Mouse (Mus musculus) G1E-ER4 (cell line): ENCODE measurements around the gene Abhd6. TPM values are rescaled to one million over a fixed set of nuclear protein-coding genes. Genes with fewer than 3 reads are reported as not detected.
A peak's percentile ranks its signal among the peaks of the same experiment; 100 is the strongest.

Experiments
- GATA1 ChIP-seq: IDR thresholded peaks from one replicate; pipeline ENCODE4 v1.8.0; 2012; ENCODE audit warnings: low read length, inconsistent platforms
- polyA plus RNA-seq: library from polyadenylated mRNA; stranded (reverse); fragments of >175 nt; gene quantifications from 2 replicates; pipeline ENCODE4 v1.2.3, GENCODE M21; 2012

The Abhd6 gene
- polyA plus RNA-seq, 1 experiment = not detected

DNA sequence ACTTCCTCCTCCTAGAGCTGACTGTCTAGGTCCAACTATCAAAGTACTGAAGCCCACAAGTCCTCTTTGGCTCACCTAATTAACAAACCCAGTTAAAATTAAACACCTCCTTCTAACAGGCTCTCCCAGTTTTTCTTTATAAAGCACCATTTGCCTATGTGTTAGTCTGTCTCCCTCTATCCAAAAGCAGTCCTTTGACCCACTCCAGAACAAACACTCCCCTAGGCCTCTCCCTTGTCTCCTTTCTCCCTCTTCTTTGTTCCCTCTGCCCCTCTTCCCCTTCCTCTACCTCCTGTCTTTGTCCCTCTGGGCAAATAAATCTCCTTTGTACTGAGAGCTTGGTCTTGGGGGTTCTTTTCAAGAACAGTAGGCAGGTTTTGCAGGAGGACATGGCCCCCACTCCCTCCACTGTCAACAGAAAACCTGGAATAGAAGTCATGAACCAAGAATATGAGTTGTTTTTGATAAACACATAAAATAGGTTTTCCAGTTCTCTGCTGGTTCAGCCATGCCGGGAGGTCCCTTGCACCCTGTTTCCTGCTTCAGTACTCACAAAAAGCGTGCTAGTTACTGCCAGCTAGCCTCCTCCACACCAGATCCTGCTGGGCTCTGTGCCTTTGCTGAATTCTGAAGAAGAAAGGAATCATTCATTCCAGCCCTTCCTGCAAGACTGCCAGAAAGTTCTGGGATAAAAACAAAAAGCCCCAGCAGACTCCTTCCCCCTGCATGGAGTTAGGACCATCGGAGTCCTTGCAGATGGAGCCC lies 60.0 kb downstream of the Abhd6 start:
- no peak for TF ChIP-seq GATA1

DNA sequence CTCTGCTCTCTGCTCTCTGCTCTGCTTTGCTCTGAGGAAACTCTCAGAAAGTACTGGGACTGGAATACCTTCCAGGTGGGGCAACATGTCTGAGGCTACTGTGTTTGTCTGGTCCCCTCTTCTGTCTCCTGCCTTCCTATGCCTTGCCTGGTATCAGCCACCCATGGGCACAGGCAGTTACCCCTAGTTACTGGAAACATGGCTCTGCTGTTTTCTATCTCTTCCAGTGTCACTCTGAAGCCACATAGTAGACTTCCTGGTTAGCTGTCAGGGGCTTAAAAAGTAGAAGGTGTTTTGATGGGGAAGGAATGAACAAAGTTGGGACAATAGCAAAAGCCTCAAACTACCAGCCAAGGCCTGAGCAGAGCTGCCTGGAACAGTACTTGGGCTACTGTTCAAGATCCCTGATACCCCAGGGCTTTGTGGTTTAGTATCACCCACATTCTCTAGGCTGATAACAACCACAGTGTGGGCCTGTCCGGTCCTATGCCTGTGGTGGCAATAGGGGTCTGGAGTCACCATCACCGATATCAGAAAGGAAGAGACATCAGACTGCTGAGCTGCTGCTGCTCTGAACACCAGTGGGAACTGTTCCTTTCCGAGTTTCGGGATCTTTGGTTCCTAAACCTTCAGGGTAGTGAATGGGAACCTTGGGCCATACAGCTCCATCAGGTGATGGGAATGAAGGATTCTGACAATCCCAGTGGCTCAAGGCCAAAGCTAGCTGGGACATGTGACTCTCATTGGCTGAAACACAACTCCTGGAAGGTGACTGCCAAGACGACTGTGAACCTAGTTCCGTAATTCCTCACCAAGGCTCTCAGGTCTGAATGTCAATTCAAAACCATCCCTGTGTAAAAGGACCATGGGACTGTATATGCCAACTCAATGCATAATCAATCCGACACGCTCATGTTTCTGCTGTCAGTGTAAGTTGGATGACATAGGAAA lies 61.4 kb downstream of the Abhd6 start:
- peak; percentile 65 for TF ChIP-seq GATA1

DNA sequence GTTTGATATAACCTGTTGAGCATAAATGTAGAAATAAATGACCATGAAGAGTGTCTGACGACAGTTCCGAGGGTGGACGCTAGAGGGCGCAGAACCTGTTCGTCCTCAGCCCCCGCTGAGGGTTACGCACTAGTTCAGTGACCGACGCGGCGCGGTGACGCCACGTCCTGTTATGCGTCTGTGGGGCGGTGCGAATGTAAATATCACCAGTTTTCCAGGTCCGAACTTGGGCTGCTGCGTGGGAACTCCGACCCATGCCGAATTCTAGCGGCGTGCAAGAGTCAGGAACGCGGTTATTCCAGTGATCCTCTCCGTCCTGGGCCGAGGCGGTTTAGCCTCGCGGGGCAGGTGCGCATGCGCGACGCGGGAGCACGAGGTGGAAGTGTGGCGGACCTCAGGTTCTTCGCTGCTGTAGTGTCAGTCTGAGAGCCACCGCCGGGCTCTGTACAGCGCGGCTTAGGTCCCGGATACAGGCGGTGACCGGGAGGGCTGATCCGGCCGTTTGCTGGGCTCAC lies 77.5 kb downstream of the Abhd6 start, which contains the start of gene Rpp14:
Rpp14 (plus strand) TSS at position 203 of the 515 bp plus-strand sequence.
- TF ChIP-seq GATA1 = no peak

DNA sequence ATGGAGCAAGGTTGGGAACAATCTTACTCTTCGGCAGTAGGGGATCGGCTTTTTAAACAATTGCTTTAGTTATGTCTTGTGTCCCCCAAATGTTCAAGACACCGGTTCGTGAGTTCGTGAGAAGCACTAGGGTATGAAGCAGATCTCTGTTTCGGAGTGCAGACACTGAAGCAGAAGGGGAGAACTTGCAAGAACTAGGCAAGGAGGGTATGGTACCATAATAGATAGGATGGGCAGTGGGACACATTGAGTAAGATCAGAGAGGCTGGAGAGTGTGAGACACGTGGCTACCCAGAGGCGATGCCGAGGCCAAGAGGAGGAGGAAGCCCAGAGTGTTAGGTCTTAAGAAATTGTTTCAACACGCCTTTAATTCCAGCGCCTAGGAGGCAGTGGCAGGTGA lies 78.0 kb downstream of the Abhd6 start:
- TF ChIP-seq GATA1 = no peak

DNA sequence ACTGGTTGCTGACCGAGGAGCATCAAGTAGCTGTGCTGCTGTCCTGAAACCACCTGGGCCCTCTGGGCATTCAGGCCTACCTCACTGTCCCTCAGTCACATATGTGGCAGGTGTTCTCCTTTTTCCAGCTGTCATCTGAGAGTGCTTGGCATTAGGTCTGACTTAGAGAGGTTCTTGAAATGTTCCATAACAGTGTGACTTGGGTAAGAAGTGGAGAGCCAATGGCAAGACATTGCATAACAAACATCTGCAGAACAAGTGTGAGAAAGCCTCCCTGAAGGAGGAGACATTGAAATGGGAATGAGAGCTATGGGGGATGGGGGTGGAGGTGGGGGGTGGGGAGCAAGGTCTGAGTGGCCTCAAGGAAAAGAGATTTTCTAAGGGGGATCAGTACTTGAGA lies 80.2 kb downstream of the Abhd6 start:
- TF ChIP-seq GATA1 = no peak

DNA sequence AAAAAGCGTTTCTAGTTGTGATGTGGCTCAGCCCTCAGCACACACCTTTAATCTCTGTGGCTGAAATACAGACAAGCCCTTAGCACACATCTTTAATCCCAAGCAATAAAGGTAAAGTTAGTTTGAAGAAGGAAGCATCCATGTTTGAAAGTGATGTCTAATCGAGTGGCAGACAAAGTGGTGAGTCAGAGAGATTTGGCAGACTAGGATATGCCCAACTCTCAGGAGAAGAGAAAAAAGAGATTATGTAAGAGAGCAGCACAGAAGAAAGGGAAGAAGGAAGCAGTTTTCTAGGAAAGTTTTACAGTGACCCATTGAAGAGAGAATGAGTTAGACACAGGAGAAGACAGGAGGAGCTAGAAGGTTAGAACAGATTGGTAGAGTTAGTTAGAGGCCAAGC lies 86.3 kb downstream of the Abhd6 start:
- TF ChIP-seq GATA1 = no peak

DNA sequence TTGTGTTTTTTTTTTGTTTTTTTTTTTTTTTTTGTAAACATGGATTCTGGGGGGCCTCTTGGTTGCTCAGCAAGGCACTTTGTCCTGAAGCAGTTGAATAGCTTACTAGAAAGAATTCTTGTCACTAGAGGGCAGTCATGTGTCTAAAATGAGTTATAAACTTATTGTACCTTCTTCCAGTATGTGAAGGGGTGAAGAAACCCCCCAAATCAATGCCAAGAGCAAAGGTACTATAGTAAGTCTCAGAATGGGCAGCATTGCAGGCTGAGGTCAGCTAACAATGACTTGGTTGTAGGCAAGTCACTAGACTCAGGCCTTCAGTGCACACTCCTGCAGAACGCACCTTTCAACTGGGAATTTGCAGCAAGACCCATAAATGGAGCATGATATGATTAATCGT lies 89.9 kb downstream of the Abhd6 start:
- TF ChIP-seq GATA1 = no peak

DNA sequence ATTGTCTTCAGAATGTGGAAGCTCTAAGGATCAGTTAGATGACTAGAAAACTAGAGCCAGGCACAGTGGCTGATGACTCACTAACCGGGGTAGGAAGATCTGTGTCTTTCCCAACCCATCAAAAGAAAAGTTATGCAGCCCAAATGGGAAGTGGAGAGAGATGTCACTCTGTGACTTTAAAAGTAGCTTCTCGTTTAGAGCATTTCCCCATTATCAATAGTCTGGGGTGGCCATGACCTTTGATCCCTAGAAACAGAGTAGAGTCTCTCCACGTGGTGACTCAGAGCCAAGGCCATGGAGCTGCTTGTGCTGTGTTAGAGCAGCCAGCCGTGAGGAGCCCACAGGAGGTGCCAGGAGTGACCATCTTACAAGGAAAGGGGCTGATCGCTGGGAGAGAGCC lies 90.7 kb downstream of the Abhd6 start:
- TF ChIP-seq GATA1 = no peak

DNA sequence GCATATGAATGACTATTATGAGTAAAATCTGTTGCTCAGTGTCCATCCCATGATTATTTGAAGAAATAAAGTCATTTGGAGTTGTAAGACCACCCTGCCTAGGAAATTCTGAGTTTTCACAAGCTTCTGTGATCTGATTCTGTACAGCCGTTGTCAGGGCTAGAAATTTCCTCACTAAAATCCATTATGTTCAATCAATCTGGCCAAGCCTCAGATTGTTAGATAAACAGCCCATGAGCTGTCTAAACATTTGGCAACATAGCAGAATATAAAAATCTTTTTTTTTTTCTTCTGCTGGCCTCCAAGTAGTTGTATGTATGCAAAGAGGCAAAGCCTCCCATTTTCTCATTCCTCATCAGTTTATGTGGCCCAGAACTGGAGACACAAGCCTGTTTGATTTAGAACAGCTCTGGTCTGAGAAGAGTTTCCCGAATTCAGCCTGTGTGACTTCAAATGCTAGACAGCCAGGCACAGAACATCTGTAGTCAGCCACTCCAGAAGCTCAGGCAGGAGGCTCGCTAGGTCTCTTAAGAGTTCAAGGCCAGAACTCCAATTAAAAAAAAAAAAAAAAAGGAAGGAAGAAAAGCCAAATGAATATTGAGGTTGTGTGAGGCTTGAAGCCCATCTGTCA lies 92.3 kb downstream of the Abhd6 start:
- no peak for TF ChIP-seq GATA1

DNA sequence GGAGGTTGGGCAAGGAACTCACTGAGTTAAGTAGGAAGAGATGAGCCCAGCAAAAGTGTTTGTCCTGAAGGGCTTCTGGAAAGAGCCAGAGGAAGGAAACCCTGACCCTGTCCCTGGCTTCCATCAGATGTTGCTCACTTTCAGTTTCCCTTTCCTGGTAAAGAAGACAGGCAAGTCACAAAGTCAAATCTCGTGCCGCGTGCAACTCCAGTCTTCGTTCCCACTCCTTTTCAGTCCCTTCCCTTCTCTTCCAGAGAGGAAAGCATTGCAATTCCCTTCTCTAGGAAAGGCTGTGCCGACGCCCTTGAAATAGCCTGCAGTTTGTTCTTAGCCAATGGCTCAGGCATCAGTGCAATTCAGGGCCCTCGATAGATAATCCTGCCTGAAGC lies 92.9 kb downstream of the Abhd6 start:
- no peak for TF ChIP-seq GATA1

DNA sequence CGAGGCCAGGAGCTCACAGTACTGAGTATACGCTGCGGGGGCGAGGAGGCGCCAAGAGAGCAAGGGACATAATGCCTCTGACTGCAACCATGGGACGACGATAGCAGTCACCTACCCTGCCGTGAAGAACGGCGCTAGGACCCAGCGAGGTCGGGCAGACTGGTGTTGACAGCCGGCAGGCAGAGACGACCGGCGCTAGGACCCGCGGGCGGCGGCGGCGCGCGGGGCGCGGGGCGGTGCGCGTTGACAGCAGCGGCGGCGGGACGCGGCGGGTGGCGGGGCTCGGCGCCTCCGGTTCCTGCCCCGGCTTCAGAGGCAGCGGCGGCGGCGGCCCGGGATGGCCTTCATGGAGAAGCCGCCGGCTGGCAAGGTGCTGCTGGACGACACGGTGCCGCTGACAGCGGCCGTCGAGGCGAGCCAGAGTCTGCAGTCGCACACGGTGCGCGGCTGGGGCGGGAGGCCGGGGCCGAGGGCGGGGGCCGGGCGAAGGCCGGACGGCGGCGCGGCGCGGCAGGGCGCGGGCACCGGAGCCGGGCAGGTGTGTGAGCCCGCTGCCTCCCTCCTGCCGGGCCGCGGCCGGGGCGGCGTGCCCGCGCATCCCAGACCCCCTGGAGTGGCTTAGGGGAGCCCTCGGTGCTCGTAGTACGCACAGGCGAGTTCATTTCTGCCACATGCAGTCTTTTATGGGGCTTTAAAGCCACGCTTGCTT lies 95.4 kb downstream of the Abhd6 start, which contains the start of gene Pxk:
Pxk (plus strand) TSS at position 234 of the 709 bp plus-strand sequence.
- no peak for TF ChIP-seq GATA1

DNA sequence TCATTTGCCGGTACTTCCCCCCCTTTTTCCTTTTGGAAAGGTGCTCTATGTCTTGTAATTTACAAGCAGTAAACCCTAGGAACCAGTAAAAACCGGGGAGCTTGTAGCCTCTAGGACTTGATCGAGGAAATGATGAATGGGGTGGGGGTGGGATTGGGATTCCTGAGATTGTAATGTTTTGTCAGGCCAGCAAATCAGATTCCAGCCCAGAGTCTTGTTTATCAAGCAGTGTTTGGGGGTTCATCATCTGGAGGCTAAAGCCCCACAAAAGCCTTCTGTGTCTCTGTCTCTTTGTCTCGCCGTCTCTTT lies 95.9 kb downstream of the Abhd6 start:
- TF ChIP-seq GATA1 = no peak

DNA sequence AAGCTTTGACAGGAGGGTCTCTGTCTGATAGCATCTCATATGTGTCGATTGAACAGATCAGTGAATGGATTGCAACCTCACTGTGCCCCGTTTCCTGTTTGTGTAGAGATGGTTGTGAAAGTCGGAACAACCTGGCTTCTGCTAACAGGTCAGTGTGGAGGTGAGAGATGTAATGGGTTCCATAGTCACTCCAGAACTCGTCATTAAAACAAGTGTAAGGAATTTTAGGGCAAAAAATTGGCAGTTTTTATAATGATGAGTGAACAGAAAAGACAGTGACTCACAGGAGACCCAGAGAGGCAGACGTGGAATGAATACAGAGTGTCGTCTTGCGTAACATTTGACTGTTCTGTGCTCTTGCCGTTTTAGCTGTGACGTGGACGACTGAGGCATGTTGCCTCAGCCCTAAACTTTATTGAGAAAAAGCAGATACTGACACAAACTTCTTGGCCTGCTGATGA lies 96.9 kb downstream of the Abhd6 start:
- TF ChIP-seq GATA1 = no peak

DNA sequence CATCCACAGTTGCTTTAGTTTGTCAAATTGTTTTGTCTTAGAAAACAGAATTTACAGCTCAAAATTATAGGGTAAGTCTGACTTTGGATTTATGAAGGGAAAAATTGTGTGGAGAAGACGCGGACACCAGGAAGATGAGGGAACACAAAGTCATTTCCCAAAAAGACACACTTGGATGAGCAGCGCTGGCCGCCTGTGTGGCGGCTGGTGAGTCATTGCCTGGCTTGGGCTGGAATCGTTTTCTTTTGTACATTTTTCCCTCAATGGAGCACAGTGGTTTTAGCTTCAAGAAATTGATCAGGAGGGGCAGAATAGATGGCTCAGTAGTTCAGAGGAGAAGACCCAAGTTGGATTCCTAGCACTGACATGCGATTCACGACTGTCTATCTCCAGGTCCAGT lies 99.2 kb downstream of the Abhd6 start:
- no peak for TF ChIP-seq GATA1

DNA sequence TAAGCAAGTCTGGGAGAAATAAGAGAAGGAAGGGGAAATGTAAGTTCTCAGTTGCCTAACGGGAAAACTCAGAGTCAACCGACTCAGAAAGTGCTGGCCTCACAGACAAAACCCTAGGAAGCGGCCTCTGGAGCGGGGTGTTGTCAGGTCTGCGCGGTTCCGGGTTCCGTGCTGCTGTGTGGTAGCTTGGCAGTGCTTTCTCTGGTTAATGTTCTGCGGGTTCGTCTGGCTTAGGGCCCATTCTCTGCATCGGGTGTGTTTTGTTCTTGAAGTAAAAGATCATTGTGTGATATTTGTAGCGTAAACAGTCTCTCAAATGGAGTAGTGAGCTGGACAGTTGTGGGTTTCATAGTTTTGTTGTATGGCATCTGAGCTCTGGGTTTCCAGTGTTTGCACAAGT lies 100.0 kb downstream of the Abhd6 start:
- TF ChIP-seq GATA1 = no peak

Other genes with a start within 250 kb of the Abhd6 start
- not detected in 2 replicates for gene Gm26661, start 211.3 kb upstream of the Abhd6 start, polyA plus RNA-seq
- gene Flnb, start 184.9 kb upstream of the Abhd6 start, polyA plus RNA-seq = 5.9 and 8.2 TPM in 2 replicates
- not detected in 2 replicates for gene Gm45521, start 45.6 kb upstream of the Abhd6 start, polyA plus RNA-seq
- not detected in 2 replicates for gene Dnase1l3, start 8.3 kb upstream of the Abhd6 start, polyA plus RNA-seq
- 3.7 and 6.3 TPM in 2 replicates for gene Rpp14, start 77.5 kb downstream of the Abhd6 start, polyA plus RNA-seq
- gene Pxk, start 95.3 kb downstream of the Abhd6 start, polyA plus RNA-seq = 2.6 and 3.4 TPM in 2 replicates
- 75.9 and 139 TPM in 2 replicates for gene Pdhb, start 170.1 kb downstream of the Abhd6 start, polyA plus RNA-seq
- gene Kctd6, start 211.2 kb downstream of the Abhd6 start, polyA plus RNA-seq = 0.98 and 1.1 TPM in 2 replicates